Mouse (Mus musculus) ES-E14 (cell line): Measurements from ENCODE around the gene Cenpa.

ENCODE experiments used
- HCFC1 ChIP-seq: IDR thresholded peaks from 2 replicates; pipeline ENCODE4 v1.6.1; 2012; ENCODE audit warnings: low read length, inconsistent platforms, borderline replicate concordance; ENCODE audit not compliant: insufficient read depth
- MAFK ChIP-seq: IDR thresholded peaks from 2 replicates; pipeline ENCODE4 v1.6.1; 2014; ENCODE audit warnings: mild to moderate bottlenecking, low read depth, low read length, inconsistent platforms; ENCODE audit not compliant: insufficient read depth
- ZC3H11A ChIP-seq: IDR thresholded peaks from 2 replicates; pipeline ENCODE4 v1.6.1; 2012; ENCODE audit warnings: low read depth, mild to moderate bottlenecking, inconsistent platforms, low read length, borderline replicate concordance
- ZNF384 ChIP-seq: IDR thresholded peaks from 2 replicates; pipeline ENCODE4 v1.6.1; 2012; ENCODE audit warnings: low read depth, low read length, inconsistent platforms

DNA sequence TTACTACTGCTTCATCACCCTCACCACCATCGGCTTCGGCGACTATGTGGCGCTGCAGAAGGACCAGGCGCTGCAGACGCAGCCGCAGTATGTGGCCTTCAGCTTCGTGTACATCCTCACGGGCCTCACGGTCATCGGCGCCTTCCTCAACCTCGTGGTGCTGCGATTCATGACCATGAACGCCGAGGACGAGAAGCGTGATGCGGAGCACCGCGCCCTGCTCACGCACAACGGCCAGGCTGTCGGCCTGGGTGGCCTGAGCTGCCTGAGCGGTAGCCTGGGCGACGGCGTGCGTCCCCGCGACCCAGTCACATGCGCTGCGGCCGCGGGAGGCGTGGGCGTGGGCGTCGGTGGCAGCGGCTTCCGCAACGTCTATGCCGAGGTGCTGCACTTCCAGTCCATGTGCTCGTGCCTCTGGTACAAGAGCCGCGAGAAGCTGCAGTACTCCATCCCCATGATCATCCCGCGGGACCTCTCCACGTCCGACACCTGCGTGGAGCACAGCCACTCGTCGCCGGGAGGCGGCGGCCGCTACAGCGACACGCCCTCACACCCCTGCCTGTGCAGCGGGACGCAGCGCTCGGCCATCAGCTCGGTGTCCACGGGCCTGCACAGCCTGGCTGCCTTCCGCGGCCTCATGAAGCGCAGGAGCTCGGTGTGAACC, 44.3 kb upstream of the Cenpa start:
- TF ChIP-seq MAFK = no peak
- TF ChIP-seq HCFC1 = no peak
- TF ChIP-seq ZC3H11A = no peak
- no peak for TF ChIP-seq ZNF384
